Mouse (Mus musculus) CD4-positive, CD25-positive, alpha-beta regulatory T cell, adult 2 months (primary cell): ENCODE results near the gene Wdr19.

Experiments
- DNase-seq: peaks from one replicate; pipeline ENCODE4 v3.0.0-alpha.2; 2012; ENCODE audit warnings: low read depth, low spot score

Gene Wdr19

DNA sequence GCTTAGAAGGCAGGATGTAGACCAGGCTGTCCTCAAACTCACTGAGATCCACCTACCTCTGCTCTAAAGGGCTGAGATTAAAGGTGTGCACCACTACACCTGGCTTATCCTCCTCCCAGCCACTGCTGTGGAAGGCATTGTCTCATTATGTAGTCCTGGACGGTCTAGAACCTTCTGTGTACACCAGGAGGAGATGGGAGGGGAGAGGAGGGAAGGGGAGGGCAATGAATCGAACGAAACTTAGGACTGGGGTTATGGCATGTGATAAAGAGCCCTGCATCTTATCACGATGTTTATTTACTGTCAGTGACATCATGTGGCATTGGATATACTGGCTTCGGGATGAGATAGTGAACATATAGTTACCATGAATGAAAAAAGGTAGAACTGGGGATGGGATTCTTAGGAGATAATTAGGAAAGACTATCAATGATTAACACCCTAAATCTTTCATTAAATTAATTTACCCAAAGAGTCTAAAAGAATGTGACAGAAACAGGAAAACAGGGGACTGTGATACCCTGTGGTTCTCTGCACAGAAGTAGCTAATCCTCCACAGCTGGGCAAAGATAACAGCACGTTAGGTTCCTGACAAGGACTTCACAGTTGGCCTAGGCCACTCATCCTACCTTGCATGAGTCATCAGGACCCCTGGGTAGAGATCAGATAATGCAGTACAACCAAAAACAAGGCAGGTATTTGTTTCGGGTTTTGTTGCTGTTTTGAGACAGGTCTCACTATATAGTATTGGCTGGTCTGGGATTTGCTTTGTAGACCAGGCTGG lies 98.9 kb downstream of the Wdr19 start:
- DNase-seq, result no peak

DNA sequence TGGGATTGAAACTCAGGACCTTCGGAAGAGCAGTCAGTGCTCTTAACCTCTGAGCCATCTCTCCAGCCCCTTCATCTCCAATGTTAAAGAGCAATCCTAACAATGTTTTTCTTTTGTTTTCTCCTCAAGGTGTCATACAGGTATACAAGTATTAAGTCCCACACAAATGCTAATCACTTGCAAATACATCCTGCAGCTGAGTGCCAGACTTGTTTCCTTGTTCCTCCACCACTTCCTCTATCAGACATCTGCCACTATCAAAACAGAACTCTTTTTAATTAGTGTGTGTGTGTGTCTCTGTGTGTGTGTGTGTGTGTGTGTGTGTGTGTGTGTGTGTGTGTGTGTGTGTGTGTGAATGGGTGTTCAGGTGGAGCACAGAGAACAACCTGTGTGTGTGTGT lies 100.1 kb downstream of the Wdr19 start:
- peak; percentile 14 for DNase-seq

DNA sequence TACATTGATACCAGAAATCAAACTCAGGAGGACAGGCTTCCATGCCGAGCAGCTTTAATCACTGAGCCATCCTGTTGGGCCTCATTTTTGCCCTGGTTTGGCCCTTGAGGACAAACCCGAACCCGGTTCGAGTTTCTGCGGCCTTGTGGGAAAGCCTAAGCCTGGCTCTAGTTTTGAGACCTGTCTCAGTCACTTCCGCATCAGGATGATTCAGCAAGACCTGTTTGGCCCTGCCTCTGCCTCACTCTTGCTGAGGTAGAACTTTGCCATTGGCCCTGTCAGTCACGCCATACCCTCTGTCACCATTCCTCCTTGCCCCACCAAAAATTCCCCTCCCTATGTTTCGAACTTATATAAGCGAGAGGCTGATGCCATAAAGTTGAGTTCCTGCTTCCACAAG lies 100.6 kb downstream of the Wdr19 start:
- DNase-seq, result no peak

DNA sequence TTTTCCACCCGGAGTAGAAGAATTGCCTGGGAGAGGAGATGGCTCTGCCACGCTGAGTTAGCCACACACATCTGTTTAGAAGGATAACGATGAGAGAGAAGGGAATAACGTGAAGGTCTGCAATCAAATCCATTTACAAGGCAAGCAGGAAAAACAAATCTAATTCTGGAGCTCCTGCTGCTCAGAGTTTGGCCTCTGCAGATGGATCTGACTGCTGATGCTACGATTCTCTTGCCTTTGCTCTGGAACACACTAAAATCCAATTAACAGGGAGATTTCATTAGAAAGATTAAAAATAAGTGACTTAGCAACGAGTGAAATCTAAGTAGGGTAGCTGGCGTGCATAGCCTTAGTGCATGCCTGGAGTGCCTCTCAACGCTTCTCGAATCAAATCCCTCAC lies 106.0 kb downstream of the Wdr19 start:
- DNase-seq, result no peak

DNA sequence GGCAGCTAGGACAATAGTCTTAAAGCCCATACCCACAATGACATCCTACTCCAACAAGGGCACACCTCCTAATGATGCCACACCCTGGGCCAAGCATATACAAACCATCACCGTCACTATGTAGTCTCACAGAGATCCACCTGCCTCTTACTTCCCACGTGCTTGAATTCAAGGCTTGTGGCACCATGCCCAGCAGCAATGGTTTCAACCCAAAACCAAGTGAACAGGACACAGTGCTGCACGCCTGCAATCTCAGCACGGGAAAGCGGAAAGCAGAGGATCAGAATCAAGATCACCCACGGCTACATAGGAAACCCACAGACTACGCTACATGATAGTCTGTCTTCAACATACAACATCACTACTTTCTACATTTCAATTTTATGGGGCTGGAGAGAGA lies 108.7 kb downstream of the Wdr19 start:
- no peak for DNase-seq

DNA sequence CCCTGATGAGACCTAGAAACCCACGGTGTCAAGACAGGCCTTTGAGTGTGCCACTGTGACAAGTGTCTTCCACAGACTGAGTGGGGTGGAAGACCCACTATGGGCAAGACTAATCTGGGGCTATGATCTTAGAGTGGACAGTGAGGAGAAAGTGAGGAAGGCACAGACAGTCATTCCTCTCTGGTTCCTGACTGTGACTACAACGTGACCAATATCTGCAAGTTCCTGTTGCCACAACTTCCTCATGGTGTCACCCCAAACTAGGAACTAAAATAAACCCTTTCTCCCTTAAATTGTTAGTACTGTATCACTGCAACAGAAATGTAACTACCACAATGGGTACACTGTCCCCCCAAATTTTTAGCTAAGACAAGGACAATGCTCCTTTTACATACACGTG lies 109.4 kb downstream of the Wdr19 start:
- no peak for DNase-seq
